Mouse (Mus musculus) testis, adult 2 months (tissue): ENCODE results near the gene Dnase2b.

Source experiments
- CTCF ChIP-seq: fragments of 200-500 bp; IDR thresholded peaks from 2 replicates; pipeline ENCODE4 v1.5.1; 2012; ENCODE audit warnings: low read depth, mild to moderate bottlenecking, inconsistent platforms, low read length, moderate library complexity; ENCODE audit not compliant: control insufficient read depth, insufficient read depth, insufficient replicate concordance
- POLR2A ChIP-seq: fragments of 200-500 bp; IDR thresholded peaks from 2 replicates; pipeline ENCODE4 v1.6.1; 2012; ENCODE audit warnings: low read depth, mild to moderate bottlenecking, inconsistent platforms, low read length, moderate library complexity; ENCODE audit not compliant: control insufficient read depth

- TF ChIP-seq CTCF = no peak
- no peak for TF ChIP-seq POLR2A
These were observed 37.8 kb downstream of the Dnase2b start for GRCm38 (mm10) chr3:146577591-146577990.
